Comparison of ENCODE assay signal across 27 mouse cellular contexts in genomic region chr8:111911572-111911971, GRCm38 (mm10). TPM values are rescaled to one million over a fixed set of nuclear protein-coding genes. Genes with fewer than 3 reads are reported as not detected.
DNase-seq lines count a peak whose midpoint lies in the region; ATAC-seq lines count a peak whose summit lies in the region.
"Had no signal": no experiment of that assay in that cellular context is flagged by ENCODE, and none has a peak within 500 bp of the region (broad histone marks: within the 10 kb centered on the region; RNA-seq: fewer than 3 reads in every experiment).

No protein-coding gene starts in this region.

- H3K27ac ChIP-seq in hindbrain, embryonic 14.5 days: 0 out of 2 replicates have a peak overlapping the region, but pooled peaks have one; percentile 27
- H3K27ac ChIP-seq in hindbrain, embryonic 13.5 days: no peak overlapping the region
- H3K27ac ChIP-seq: embryonic facial prominence, embryonic 13.5 days; gastrocnemius, adult 2 months; kidney, postnatal 0 days had no signal

- no peak for ATAC-seq in hindbrain, embryonic 14.5 days (ENCODE audit: low FRiP score)
- ATAC-seq in hindbrain, embryonic 13.5 days (ENCODE audit: low FRiP score): no peak
- ATAC-seq: intestine, embryonic 16.5 days; Patski had no signal

- no peak overlapping the region for H3K4me3 ChIP-seq in hindbrain, embryonic 14.5 days (replicated peaks; ENCODE audit: low read length)
- H3K4me3 ChIP-seq in hindbrain, embryonic 13.5 days: no peak overlapping the region
- H3K4me3 ChIP-seq: embryonic facial prominence, embryonic 13.5 days; gastrocnemius, adult 2 months; hindbrain, embryonic 15.5 days; myocyte had no signal

- no peak overlapping the region for H3K4me2 ChIP-seq in hindbrain, embryonic 14.5 days (replicated peaks)
- H3K4me2 ChIP-seq in hindbrain, embryonic 13.5 days: no peak overlapping the region
- H3K4me2 ChIP-seq: embryonic facial prominence, embryonic 13.5 days; heart, embryonic 11.5 days; hindbrain, embryonic 15.5 days; liver, embryonic 11.5 days had no signal

- H3K36me3 ChIP-seq in hindbrain, embryonic 14.5 days (replicated peaks; ENCODE audit: control insufficient read depth, insufficient read depth): 0 out of 2 replicates have a peak, but pooled peaks cover 6% of the 10 kb centered on the region
- H3K36me3 ChIP-seq in hindbrain, embryonic 13.5 days: peaks cover 5% of the 10 kb centered on the region
- H3K36me3 ChIP-seq: embryonic facial prominence, embryonic 13.5 days; hindbrain, embryonic 15.5 days had no signal

- intact Hi-C loops in left cerebral cortex, postnatal 25 days (cut with DNase I): loop anchor here (5.0 kb wide), 1 partner anchor 34 kb away; the partner anchor contains the start of gene Tmem170

- 35% methylated on average over 7 of the region's 7 CpGs for WGBS in hindbrain, embryonic 14.5 days
- WGBS in hindbrain, embryonic 13.5 days: 42% methylated on average over 7 of the region's 7 CpGs

- H3K27me3 ChIP-seq in hindbrain, embryonic 14.5 days (ENCODE audit: control insufficient read depth, insufficient read depth, low read length): no peaks in the 10 kb centered on the region
- H3K27me3 ChIP-seq in hindbrain, embryonic 13.5 days: 0 out of 2 replicates have a peak, but pooled peaks cover 2% of the 10 kb centered on the region
- H3K27me3 ChIP-seq: hindbrain, embryonic 15.5 days; Patski had no signal

- DNase-seq in hindbrain, embryonic 14.5 days (ENCODE audit: low spot score): no peak
- peak; percentile 24 to 82 for DNase-seq in left cerebral cortex, postnatal 25 days (ENCODE audit: low spot score in 2 of 2)
- DNase-seq in left cerebral cortex, adult 11 months (ENCODE audit: low spot score): no peak
- DNase-seq in NIH3T3 (ENCODE audit: low read depth): peak; percentile 34
- peak; percentile 85 for DNase-seq in brain, adult 2 months (ENCODE audit: low read depth, low spot score)
- DNase-seq in gastrocnemius, adult 18-20 months (ENCODE audit: low spot score): no peak
- DNase-seq: adrenal gland, adult 8-10 months; gastrocnemius, adult 2 months; heart, postnatal 14 days; lung, adult 18-20 months; lung, postnatal 14 days; midbrain, embryonic 14.5 days; spleen, adult 18-20 months; thymus, adult 18-20 months; thymus, postnatal 4 days had no signal

- H3K4me1 ChIP-seq in hindbrain, embryonic 14.5 days (replicated peaks; ENCODE audit: control insufficient read depth, insufficient read depth, low read length): peaks cover 14% of the 10 kb centered on the region; the same call in 1 of the 2 replicates
- H3K4me1 ChIP-seq in hindbrain, embryonic 13.5 days (replicated peaks): peaks cover 32% of the 10 kb centered on the region

- H3K9me3 ChIP-seq in hindbrain, embryonic 14.5 days (ENCODE audit: control insufficient read depth, low read length): no peaks in the 10 kb centered on the region
- no peaks in the 10 kb centered on the region for H3K9me3 ChIP-seq in hindbrain, embryonic 13.5 days
- H3K9me3 ChIP-seq: embryonic facial prominence, embryonic 13.5 days; hindbrain, embryonic 15.5 days had no signal

- no peak overlapping the region for H3K9ac ChIP-seq in hindbrain, embryonic 14.5 days
- no peak overlapping the region for H3K9ac ChIP-seq in hindbrain, embryonic 13.5 days
- H3K9ac ChIP-seq: embryonic facial prominence, embryonic 13.5 days; hindbrain, embryonic 15.5 days had no signal

RNA-seq across cellular contexts. Expression of gene Chst5, which starts 1.3 kb away (rescaled TPM):
- 2.7 and 4.3 TPM in 2 replicates for polyA plus RNA-seq in hindbrain, embryonic 14.5 days (2014; fragmentation: Nextera tagmentation; extraction: Ambion mirVana)
- polyA plus RNA-seq in hindbrain, embryonic 13.5 days (2015; fragmentation: Nextera tagmentation; extraction: Ambion mirVana): 4.7 and 4.9 TPM in 2 replicates
- total RNA-seq in left cerebral cortex, postnatal 25 days (2021): under 1 TPM; 0.28 to 0.30 TPM
- total RNA-seq in gastrocnemius, adult 18-20 months (2021): under 1 TPM in 1 of 2 experiments, not detected in 1; 0.09 TPM
- total RNA-seq: adrenal gland, adult 8-10 months; heart, postnatal 14 days; megakaryocyte, adult 5-6 weeks; neutrophil, adult 5-6 weeks had no signal
- polyA plus RNA-seq: gonadal fat pad, adult 2 months; Patski had no signal

RNA-seq across cellular contexts. Expression of gene Tmem231, which starts 22.1 kb away (rescaled TPM):
- polyA plus RNA-seq in hindbrain, embryonic 14.5 days (2014; fragmentation: Nextera tagmentation; extraction: Ambion mirVana): 15.3 and 19.6 TPM in 2 replicates
- 16.8 and 17.6 TPM in 2 replicates for polyA plus RNA-seq in hindbrain, embryonic 13.5 days (2015; fragmentation: Nextera tagmentation; extraction: Ambion mirVana)
- total RNA-seq in left cerebral cortex, postnatal 25 days (2021): 10 to 100 TPM; 12.0 to 13.0 TPM
- 1 to 10 TPM in 1 of 2 experiments, under 1 TPM in 1; 0.91 to 1.0 TPM for total RNA-seq in gastrocnemius, adult 18-20 months (2021)
- total RNA-seq: megakaryocyte, adult 5-6 weeks had no signal

RNA-seq across cellular contexts. Expression of gene Gabarapl2, which starts 28.9 kb away (rescaled TPM):
- 454 and 472 TPM in 2 replicates for polyA plus RNA-seq in hindbrain, embryonic 14.5 days (2014; fragmentation: Nextera tagmentation; extraction: Ambion mirVana)
- polyA plus RNA-seq in hindbrain, embryonic 13.5 days (2015; fragmentation: Nextera tagmentation; extraction: Ambion mirVana): 472 and 492 TPM in 2 replicates
- total RNA-seq in left cerebral cortex, postnatal 25 days (2021): 100 to 1,000 TPM; 219 to 220 TPM
- 100 to 1,000 TPM in 1 of 2 experiments, 10 to 100 TPM in 1; 91.4 to 110 TPM for total RNA-seq in gastrocnemius, adult 18-20 months (2021)

RNA-seq across cellular contexts. Expression of gene Tmem170, which starts 35.0 kb away (rescaled TPM):
- 2.8 and 3.7 TPM in 2 replicates for polyA plus RNA-seq in hindbrain, embryonic 14.5 days (2014; fragmentation: Nextera tagmentation; extraction: Ambion mirVana)
- 5.7 and 5.9 TPM in 2 replicates for polyA plus RNA-seq in hindbrain, embryonic 13.5 days (2015; fragmentation: Nextera tagmentation; extraction: Ambion mirVana)
- 1 to 10 TPM; 3.6 to 4.3 TPM for total RNA-seq in left cerebral cortex, postnatal 25 days (2021)
- 1 to 10 TPM; 2.0 to 2.3 TPM for total RNA-seq in gastrocnemius, adult 18-20 months (2021)

RNA-seq across cellular contexts. Expression of gene Cfdp1, which starts 57.5 kb away (rescaled TPM):
- 155 and 172 TPM in 2 replicates for polyA plus RNA-seq in hindbrain, embryonic 14.5 days (2014; fragmentation: Nextera tagmentation; extraction: Ambion mirVana)
- 196 and 199 TPM in 2 replicates for polyA plus RNA-seq in hindbrain, embryonic 13.5 days (2015; fragmentation: Nextera tagmentation; extraction: Ambion mirVana)
- total RNA-seq in left cerebral cortex, postnatal 25 days (2021): 10 to 100 TPM; 78.0 to 81.5 TPM
- 10 to 100 TPM; 17.8 to 21.0 TPM for total RNA-seq in gastrocnemius, adult 18-20 months (2021)

Comparison
In these comparisons a context has a peak if more than half of its experiments do, and no peak if none do; other contexts are left out.
1. DNase-seq: peak in left cerebral cortex, postnatal 25 days (2 of 2), NIH3T3 (single experiment) and brain, adult 2 months (single experiment); none in hindbrain, embryonic 14.5 days (single experiment), left cerebral cortex, adult 11 months (single experiment) and gastrocnemius, adult 18-20 months (single experiment).
2. RNA of gene Tmem231, which starts 22.1 kb away (total RNA-seq): 12.0 to 13.0 TPM in left cerebral cortex, postnatal 25 days; 0.91 to 1.0 TPM in gastrocnemius, adult 18-20 months; every median in the first group is over 4 times any median in the second.